Mouse (Mus musculus) layer of hippocampus, postnatal 14 days (tissue): Measurements from ENCODE around the gene A3galt2. TPM values are rescaled to one million over a fixed set of nuclear protein-coding genes. Genes with fewer than 3 reads are reported as not detected.

Experiments
- DNase-seq, 2 experiments: peaks; one replicate each; pipeline ENCODE4 v3.0.0; 2021 to 2022; ENCODE audit warnings: low spot score in 2 of 2, mixed read lengths in 1 of 2
- total RNA-seq, 2 experiments: library from RNA; stranded (reverse); gene quantifications; 2 replicates each; pipeline ENCODE4 v1.2.3; 2021

A3galt2 gene
- total RNA-seq, 2 experiments from 2014 or later = 0.35 to 0.62 TPM

DNA sequence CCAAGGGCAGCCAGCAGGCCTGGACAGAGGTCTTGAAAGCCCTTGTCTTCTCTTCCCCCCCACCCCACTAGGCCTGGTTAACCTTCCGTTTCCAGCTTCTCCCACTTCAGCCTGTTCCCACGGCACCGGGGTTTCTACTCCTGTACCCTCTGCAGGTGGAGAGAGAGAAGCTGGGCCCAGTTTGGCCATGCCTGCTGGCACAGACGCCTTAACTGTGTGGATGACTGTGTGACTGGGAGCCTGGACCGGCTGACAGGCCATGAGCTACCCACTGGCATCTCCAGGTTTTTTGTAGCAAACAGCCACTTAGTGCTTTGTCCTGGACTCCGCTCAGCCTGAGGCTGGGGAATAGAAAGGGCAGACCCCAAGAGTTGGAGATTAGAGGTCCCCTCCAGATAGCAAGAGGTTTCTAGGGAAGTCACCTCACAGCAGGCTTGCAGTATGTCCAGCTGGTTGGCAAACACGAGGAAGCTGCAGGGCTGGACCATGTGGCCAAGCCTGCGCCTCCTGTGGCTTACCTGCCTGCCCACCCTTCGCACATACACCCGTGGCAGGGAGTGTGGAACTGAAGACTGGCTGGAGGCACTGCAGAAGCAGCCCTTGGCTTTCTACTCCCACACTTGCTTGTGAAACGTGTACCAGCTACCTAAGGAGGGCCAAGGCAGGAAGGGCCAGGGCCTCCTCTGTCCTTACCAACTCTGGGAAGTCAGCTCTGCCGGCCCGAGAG, 3.0 kb upstream of the A3galt2 start:
- DNase-seq = no peak

DNA sequence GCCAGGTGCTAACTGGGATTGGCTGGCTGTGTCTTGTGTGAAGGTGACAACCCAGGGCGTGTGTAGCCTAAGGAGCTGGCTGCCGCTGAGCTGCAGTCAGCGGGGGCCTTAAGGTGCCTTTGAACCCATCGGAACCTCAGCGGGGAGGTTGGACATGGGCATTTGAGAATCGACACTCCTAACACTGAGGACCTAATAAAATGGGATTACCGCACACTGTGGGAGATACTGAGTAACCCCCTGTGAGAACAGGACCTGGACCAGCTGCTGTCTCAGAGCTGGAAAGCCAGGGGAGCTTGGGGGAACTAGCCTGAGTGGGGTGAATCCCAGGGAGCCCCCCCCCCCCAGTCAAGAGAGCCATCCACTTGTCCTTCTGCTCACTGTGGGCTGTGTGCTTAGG, 1.6 kb upstream of the A3galt2 start:
- no peak for DNase-seq

GRCm38 (mm10) chr4:128755900-128756299, 736 bp downstream of the A3galt2 start:
- DNase-seq = no peak

GRCm38 (mm10) chr4:128759214-128759613, 4.0 kb downstream of the A3galt2 start:
- DNase-seq = no peak

GRCm38 (mm10) chr4:128760029-128760428, 4.9 kb downstream of the A3galt2 start:
- DNase-seq = no peak

DNA sequence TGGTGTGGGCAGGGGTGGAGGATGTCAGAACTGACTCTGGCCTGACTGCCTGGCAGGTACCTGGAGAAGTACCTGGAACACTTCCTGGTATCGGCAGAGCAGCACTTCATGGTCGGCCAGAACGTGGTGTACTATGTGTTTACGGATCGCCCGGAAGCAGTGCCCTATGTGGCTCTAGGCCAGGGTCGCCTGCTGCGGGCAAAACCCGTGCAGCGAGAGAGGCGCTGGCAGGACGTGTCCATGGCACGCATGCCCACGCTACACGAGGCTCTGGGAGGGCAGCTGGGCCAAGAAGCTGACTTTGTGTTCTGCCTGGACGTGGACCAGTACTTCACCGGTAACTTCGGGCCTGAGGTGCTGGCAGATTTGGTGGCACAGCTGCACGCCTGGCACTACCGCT, 11.8 kb downstream of the A3galt2 start:
- DNase-seq = no peak

DNA sequence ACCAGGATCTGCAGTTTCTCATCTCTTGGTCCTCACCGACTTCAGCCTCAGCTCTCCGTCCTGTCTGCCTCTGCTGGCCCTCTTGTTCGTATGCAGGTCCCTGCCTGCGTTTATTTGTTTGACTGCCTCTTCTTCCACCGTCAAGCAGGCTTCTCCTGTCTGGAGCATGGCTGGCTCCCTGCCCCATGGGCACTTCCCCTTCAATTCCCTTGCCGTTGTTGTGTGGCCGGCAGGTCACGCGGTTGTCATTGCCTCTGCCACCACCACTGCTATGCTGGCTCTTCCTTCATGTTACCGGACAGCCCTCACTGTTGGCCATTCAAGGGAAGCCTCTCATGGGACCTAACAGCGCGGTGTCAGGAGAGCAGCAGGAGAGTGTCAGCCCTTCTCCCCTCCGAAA, 13.0 kb downstream of the A3galt2 start:
- DNase-seq = no peak

GRCm38 (mm10) chr4:128769569-128770355, 14.6 kb downstream of the A3galt2 start:
- DNase-seq = no peak

DNA sequence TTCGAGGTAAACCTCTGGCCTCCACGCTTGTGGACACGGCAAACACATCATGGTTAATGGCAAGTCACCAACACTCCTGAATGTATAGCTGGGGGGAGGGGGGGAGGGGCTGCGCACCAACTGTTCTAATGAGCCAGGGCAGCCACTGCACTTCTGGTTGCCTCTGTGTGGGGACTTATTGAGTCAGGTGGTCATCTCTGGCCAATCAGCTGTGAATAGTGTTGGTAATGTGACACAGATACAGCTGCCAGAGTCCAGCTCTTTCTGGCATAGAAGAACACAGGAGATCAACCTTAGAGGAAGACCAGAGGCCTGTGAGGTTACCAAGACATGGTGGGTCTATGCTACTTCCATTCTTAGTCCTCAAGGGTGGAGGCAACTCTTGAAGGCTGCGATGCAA, 15.5 kb downstream of the A3galt2 start:
- no peak for DNase-seq

DNA sequence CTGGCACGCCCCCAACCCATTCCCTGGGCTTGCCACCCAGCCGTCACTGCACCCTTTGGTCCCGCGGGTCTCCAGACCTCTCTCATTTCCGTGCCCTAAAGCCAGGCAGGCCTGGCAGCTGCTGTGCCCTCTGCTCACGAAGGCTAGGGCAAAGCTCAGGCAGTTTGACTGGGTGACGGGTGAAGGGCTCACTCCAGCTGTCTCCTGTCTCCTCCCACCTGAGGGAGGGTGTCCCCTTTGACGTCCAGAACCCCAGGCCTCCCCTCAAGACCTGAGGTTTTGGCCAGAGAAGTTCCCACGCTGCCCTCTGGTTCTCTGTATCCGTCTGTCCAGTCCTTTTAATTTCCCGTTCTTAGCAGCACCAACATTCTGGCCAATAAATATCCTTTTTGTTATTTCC, 18.7 kb downstream of the A3galt2 start:
- DNase-seq = no peak

GRCm38 (mm10) chr4:128774467-128774866, 19.3 kb downstream of the A3galt2 start:
- peak; percentile 40 to 50 for DNase-seq

GRCm38 (mm10) chr4:128776568-128777289, 21.6 kb downstream of the A3galt2 start:
- peak; percentile 66 to 67 for DNase-seq

DNA sequence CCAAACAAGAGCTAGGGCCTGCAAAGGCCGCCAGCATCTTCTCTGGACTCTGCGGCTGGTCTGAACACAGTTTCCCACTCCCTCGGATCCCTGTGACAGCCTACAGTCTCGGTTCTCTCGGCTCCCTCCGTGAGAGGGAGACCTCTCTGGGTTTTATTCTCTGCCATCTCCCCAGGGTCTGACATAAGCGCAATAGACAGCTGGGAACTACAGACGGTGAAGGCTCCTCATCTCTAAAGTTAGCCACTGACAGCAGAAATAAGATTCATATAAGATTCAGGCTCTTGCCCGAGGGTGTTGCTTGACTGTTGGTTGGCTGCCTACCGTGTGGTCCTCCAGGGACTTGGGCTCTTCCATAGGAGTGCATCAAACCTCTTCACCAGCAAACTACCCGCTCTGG, 22.4 kb downstream of the A3galt2 start:
- DNase-seq = no peak

DNA sequence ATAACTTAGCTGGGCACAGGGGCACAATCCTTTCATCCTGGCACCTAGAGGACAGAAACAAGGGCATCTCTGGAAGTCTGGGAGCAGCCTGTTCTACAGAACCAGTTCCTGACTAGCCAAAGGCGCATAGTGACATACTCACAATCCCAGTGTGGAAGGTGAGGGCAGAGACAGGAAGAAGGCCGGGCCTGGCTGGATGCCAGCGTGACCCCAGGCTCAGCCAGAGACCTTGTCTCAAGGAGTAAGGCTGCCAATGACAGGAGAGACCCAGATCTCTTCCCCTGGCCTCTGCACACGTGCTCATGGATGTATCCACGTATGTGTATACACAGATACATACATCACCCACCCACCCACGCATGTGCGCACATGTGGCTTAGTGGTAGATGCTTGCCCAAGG, 26.9 kb downstream of the A3galt2 start:
- DNase-seq = no peak

GRCm38 (mm10) chr4:128782645-128783044, 27.5 kb downstream of the A3galt2 start:
- no peak for DNase-seq

DNA sequence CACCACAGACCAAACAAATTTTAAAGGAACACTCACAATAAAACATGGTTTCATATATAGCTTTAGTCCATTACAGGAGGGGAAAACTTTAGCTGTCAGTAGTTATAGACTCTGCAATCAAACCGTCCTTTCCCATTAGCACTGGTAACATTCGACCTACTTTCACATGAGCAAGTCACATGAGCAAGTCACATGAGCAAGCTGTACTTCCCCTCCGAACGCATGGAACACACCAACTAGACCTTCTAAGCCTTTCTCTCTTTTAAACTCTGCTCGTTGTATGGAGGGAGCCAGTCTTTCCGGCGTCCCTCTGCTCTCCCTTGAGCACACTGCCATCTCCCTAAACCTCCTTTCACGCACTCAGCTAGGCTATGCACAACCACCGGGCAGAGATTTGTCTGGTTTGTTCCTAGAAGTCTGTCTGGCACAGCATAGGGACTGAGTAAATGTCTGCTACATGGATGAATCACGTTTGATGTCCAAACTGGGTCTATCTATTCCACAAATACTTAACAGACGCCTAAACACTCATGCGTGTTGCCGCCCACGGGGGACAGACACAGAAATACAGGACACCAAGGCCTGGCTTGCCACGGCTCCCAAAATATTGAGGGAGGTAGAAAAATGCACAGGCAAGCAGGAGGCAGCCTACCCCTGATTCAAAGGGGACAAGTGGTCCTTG, 29.9 kb downstream of the A3galt2 start:
- no peak for DNase-seq

- no peak for DNase-seq
These were observed 30.9 kb downstream of the A3galt2 start for GRCm38 (mm10) chr4:128785921-128786654.

- DNase-seq = no peak
These were observed 32.1 kb downstream of the A3galt2 start for GRCm38 (mm10) chr4:128787023-128787939.

- DNase-seq = no peak
These were observed 32.9 kb downstream of the A3galt2 start for GRCm38 (mm10) chr4:128788108-128788507.

DNA sequence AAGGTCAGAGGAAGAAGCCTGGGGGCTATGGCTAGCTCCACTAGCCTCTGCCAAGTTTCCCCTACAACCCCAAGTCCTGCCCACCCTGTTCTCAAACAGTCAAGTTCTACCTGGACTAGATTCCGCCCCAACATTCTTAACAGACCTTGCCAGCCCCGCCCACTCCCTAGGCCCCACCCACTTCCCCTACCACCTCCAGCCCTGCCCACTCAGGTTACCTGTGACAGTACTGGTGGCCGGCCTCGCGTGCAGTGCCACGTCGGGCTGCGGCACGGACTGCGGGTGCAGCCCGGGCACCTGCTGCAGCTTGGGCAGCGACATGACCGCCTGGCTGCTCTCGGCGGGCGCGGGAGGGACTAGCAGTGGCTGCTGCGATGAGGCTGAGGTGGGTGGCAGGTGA, 34.5 kb downstream of the A3galt2 start:
- no peak for DNase-seq
